Mouse (Mus musculus): Measurements from ENCODE around the gene Limch1.

Gene Limch1

DNA sequence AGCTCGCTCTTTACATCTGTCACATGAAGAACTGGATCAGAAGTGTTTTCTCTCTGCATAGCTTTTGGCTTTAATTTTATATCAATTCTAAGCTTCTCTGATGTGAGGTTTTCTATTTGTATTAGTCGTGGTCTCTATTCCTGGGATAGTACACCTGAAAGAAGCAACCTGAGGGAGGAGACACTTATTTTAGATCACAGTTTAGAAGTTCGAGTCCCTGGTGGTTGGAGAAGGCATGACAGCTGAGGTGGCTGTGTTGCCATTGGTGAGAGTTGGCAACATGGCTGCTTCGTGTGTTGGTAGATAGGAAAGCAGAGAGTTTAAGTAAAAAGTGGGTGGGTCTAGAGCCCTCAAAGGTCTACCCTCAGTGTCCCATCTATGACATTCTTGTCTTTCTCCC, 91.3 kb downstream of the Limch1 start:
- no peak for DNase-seq

DNA sequence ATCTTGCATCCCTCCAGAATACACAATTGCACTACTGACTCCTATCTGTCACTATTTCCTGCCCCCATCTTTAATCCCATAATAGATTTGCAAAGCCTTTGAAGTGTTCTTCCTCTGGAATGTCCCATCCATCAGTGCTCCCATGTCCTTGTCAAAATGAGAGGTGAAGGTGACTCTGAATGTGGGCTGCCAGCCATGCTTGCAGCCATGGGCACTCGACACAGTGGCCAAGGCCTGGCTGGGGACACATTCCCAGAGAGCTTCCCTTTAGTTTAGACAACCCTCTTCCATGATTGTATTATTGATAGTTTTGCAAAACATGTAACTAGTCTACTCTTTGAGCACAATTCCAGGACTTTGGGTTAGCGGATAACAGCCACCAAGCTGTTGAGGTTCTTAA, 96.3 kb downstream of the Limch1 start:
- no peak for DNase-seq

DNA sequence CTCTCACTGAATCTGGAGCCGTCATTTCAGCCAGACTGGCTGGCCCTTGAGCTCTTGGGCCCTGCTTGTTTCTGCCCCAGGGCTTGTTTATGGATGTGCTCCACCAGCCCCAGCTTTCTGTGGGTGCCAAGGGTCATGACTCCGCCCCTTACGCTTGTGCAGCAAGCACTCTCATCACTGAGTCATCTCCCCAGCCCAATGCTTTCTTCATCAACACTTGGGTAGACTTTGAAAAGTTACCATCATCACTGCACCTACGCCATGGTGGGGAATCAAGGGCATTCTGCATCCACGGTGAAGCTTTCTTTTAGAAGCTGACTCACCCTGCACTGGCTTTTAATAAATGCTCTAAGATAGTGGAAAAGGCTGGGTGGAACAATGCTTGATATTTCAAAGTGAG, 97.1 kb downstream of the Limch1 start:
- DNase-seq = no peak

DNA sequence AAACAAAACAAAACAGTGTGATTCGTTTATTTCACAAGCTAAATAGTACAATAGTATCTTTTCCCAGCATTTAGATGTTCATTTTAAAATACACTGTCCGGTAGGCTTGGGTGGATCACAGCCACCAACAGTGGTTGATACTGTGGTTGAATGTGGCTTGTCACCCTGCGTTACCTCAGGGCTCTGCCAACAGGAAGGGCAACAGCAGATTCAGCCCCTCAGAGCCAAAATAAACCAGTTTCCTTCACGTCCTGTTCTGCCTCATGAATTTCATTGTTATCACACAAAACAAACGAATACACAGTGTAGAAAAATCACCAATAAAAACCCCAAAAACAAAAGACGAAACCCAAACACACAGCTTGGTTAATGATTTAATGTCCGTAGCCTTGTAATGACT, 102.5 kb downstream of the Limch1 start:
- peak; percentile 48 to 72 for DNase-seq

DNA sequence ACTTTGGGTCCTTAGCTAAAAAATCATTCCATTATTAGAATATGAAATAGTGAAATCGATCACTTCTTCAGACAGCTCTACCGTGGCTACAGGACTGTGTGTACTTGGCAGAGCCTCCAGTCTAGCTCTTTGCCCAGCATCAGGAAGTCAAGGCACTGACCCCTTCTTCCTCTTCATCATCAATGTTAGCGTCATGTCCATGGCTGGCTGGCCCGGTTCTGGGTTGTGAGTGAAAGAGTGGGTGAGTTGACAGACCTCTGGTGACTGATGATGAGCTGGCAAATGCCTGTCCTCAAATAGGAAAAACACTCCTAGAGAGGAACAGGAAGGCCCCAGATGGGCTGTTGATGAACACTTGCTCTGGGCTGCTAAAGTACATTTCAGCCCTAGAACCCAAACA, 103.5 kb downstream of the Limch1 start:
- peak; percentile 38 to 78 for DNase-seq

DNA sequence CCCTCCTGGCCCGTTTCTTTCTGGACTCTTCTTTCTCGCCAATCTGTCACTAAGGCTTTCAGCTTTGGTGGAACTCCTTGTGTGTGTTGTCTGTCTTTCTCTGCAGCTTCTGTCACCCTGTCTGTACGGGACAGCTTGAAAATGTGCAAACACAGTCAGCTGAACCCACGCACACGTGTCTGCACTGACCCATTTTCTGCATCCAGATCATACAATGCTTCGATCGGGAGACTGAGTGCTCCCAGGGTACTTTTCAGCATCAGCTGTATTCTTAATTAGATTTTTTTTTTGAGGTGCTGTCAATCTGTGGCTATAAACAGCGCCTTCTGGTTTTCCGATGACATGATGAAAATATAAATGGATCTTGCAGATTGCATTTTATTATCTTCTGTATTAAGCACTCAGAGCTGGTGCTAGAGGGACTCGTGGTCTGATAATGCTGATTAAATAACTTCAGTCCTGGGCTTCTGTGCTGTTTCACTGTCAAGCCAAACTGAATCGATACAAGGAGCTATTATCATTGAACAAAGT, 105.2 kb downstream of the Limch1 start:
- DNase-seq = no peak

DNA sequence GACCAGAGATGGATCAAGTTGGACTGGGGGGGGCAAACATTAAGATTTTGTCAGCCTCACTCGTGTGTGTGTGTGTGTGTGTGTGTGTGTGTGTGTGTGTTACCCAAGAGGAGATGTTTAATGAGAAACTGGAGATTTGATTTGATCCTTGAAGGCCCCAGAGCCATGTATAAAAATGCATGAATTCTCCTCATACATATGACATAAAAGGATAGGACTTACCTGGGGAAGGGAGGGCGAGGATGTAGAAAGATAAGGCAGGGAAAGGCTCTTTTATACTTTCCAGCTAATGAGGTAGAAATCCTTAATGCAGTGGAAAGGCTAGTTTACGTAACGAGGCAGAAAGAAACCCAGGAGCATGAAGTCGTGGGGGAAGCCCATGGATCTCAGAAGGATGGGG, 106.1 kb downstream of the Limch1 start:
- DNase-seq = no peak

DNA sequence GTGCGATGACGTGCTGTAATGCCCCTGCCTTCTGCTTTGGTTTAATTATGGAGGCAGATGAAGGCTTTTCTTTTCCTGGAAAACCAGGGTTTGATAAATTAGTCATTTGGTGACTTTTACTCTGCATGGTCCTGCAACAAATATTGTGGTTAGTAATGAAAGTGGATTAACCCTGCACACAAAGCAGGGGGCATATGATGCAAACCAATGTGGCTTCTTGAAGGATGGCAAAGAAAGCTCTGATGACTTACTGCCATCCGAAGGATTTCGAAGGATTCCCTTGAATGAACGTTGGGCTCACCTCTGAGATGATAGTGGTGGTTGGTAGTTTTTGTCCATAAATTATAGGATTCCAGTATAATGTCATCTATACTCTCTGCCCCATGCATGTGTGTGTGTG, 108.6 kb downstream of the Limch1 start:
- no peak for DNase-seq

DNA sequence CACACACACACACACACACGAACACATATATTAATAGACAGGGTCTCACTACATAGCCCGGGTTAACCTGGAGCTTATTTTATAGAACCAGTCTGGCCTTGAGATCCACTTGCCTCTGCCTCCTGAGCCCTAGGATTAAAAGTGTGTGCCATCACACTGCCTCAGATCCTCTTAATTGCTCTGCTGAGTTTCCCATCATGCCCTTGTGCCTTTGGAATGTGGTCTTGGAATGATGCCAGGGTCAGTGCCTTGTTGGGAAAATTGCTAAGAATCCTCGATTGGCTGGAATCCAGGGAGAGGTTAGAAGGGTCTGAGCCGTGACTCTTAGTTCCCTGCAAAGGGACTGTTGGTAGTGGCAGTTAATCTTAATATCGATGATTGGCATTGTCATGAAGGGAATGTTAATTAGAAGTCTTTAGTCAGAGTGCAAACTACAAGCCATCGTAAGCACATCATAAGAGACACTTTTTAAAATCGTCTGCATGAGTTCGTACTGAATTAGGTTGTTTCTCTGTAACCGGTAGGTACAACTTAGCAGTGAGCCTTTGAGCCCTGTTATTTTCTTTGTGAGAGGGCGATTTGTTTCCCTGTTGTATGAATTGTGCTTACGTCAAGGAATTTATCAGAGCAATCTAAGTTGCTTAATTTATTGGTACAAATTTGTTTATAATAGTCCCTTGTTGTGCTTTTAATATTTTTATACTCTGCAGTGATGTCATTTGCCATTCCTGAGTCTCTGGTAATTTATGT, 109.9 kb downstream of the Limch1 start:
- peak; percentile 55 to 64 for DNase-seq

DNA sequence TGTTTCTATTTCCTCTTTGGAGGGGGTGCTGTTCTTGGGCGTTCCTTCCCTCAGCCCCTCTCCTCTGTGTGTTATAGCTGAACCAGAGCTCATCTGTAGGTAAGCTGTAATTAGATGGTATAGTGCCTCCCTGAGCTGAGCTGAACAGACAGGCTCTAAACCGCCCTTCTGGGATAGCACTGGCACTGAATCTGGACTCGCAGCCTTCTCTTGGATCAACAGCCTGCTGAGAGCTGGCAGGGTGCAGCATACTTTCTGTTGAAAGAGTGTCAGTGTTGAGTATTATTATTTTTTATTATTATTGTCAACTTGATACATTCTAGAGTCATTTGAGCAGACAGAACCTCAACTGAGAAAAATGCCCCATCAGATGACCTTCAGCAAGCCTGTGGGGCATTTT, 113.9 kb downstream of the Limch1 start:
- DNase-seq = no peak

DNA sequence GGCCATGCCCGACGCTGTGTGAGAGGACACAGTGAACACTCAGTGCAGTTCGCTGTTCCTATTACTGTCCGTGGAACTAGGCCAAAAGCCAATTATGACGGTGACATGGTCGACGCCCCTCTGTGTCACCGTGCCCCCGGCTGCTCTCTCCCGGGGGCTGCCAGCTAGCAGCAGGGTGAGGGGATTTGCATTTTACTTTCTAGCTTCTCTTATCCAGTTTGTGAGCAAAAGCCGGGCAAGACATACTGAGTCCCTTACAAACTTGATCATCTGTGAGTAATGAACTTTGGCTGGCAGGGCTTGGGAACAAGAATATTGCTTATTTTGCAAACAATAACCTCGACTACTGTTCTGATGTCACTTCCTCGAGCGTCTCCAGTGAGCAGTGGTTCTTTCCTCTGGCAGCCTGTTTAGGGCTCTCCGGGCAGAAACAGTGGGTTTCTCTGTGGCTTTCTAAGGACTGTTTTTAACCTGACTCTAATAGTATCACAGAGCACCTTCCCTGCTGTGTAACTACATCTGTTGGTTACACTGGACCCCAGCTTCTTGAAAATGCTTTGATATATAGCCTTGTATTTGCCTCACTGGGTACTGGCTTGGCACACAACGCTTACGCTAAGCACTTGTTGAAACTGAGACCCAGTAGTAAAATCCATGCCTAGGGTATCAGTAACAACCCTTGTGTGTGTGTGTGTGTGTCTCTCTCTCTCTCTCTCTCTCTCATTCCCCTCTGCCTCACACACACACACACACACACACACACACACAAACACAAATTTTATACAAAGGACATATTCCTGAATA, 115.8 kb downstream of the Limch1 start:
- peak in 1 of 2 experiments; percentile 26 for DNase-seq

DNA sequence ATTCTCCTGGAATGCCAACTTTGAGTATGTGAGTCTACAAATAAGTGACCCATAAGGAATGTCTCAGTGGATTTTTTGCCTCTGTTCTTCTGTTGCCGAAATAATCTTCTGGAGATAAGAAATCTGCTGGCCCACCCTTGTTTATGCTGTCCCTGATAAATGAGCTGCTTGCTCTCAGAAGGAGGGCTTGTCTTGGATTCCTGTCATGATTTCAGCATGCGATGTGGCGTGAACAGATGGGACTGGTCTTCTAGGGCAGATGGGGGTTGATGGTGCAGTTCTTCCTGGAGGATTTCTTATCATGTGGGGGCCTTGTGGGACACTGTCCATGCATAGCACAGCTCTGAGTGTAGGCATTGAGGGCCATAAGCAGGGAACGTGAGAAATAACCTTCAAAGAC, 116.5 kb downstream of the Limch1 start:
- no peak for DNase-seq

DNA sequence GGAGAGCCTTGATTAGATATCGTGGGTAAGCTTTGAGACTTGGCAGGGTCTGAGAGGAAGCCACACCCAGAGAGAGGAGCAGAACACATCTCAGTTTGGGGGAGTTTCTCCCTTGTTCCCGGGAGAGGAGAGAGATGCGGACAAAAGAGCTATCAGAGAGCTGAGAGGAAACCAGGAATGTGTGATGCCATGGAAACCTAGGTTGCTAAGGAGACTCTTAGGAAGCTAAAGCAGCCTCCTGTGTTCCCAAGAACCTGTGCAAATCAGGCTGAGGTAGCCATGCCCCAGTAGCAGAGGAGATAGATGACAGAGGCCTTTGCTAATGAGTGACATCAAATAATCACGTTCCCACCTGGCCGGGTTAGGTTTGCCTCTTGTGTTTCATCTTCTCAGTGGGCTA, 119.6 kb downstream of the Limch1 start:
- no peak for DNase-seq

DNA sequence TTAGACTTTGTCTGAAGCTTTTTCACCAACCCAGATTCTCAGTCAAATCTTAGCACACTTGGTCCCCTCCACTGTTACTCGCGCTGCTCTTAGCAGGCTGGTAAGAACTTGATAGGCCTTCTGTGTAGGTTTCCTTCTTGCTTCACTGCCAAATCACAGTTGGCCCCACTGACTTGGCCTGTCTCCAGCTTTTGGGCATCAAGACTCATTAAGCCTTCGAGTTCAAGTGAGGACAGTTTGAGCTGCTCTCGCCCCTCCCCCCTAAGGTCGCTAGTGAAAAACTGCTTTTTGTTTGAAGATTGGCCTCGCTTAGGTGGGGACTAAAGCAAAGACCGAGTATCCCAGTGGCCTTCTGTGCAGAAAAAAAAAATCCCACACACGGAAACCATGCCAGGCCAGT, 120.4 kb downstream of the Limch1 start:
- peak; percentile 57 to 74 for DNase-seq

DNA sequence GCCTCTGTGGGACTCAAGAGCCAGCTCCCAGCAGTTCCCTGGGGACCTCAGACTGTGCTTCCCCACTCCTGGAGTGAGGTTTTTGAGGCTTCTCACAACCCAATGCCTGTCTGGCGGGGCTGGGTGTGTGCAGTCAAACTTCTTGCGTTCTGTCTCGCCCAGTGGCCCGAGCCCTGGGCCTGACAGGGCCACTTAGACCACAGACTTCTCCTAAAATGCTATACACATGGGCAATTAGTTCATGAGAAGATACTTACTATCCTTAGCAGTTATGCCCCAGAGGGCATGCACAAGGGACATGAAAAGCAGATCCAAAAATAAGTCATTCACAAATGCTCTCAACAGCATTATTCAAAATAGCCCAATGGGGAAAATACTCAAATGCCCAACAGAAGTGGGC, 123.9 kb downstream of the Limch1 start:
- no peak for DNase-seq

DNA sequence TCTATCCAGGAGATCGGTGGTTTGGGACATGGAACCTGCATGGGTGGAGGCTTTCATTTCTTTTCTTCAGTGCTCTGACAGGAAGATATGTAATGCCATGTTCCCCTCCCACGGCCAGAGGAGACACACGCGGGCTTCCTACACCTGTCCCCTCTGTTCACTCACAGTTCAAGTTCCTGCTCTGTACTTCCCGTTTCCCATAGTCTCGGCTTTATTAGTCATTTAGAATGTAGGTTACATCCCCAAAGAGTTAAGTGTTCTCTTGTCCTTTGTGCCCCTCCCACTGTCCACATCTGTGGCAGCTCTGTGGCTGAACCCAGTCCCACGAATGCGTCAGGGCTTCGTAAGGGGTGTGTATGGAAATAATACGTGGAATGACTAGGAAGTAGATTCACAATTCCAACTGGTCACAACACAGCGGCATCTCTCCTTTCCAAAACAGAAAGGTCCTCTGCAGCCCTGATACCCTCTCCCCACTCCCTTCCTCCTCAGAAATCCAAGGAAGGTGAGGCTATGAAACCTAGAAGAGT, 126.0 kb downstream of the Limch1 start:
- DNase-seq = no peak

DNA sequence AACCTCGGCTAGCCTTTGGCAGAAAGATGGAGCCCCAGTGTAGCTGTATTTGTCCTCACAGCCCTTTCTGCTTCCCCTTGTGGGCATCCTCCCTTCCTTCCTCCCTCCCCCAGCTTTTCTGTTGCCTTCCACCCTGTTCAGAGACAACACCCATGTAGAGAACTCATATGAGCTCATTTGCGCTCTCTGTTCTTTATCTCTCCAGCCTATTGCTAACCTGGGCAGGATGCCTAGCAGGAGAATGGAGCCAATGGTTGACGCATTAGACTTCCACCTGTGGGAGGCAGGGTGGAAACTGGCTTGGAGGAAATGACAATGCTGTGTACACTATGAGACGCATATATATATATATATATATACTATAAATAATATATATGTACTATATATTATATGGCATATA, 126.4 kb downstream of the Limch1 start:
- DNase-seq = no peak

DNA sequence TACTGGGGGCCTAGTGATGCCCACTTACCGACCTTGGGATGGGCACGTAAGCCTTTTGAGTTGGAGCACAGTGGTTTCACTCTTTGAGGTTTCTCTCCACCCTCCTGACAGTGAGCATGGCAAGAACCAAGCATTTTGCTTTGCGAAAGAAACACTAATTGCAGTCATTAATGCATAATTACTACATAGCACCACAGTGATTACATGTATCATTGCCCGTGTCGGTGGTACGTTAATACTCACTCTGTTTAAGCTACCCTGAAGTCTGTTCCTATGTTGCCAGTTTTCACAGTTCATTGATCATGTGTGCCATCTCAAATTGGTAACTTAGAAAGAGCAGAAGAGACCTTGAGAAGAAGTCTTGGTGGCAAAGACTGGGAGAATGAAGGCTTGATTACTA, 127.1 kb downstream of the Limch1 start:
- no peak for DNase-seq

DNA sequence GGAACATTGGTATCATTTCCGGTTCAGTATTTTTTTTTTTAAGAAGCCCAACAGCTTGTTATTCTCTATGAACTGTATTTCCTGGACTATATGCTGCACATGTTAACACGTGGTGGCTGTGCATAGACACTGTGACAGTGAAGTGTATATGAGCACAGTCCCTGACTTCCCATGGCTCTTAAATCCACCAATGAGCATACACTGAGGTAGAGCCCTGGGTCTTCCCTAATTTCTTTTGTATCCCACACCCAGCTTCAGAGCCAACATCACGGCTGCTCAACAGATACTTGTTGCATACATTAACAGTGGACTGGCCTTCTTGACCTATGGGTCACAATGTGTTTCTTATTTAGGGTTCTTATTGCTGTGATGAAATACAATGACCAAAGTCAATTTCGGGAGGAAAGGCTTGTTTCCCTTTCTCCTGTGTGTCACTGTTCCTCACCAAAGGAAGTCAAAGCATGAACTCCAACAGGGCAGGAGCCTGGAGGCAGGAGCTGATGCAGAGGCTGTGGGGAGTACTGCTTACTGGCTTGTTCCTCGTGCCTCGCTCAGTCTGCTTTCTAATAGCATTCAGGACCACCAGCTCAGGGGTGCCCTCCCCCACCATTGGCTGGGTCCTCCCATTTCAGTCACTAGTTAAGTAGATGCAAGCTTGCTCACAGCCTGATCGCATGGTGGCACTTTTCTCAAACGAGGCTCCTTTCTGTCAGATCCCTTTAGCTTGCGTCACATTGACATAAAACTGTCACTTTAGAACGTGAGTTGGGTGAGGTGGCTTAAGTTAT, 130.6 kb downstream of the Limch1 start:
- DNase-seq = no peak

DNA sequence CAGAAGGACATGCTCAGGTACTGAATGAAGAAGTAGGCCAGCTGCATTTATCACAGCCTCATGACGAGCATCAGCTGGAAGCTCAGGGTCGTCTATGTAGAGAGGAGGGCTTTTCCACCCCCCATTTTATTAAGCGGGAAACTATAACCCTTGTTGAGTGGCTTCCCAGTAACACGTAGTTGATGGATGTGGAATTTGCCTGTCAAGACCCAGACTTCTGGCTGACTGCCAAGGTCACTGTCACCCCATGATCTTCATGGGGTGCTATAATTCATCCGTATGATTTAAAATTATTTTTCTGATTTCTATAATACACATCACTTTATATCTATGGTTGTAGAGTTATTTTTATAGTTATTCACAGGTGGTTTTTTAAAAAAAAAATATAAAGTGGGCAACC, 131.4 kb downstream of the Limch1 start:
- peak in 1 of 2 experiments; percentile 24 for DNase-seq

DNA sequence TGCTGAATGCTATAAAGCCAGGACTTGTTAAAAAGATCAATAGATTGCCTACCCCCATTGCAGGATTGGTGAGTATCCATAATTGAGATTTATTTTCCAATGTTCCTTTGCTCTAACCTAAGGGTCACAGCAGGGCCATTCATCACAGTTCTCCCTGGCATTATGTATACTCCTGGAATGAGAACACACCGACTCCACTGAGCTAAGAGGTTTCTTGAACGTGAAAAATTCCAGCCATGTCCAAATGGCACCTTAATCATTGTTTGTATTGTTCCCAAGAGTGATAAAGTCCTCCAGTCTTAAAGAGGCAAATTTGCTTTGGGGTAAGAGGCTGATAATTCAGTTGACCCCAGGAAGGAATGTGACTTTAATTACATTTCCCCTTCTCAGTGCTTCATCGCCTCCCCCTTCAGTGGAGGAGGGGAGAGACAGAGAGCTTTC, 136.3 kb downstream of the Limch1 start:
- DNase-seq = no peak

DNA sequence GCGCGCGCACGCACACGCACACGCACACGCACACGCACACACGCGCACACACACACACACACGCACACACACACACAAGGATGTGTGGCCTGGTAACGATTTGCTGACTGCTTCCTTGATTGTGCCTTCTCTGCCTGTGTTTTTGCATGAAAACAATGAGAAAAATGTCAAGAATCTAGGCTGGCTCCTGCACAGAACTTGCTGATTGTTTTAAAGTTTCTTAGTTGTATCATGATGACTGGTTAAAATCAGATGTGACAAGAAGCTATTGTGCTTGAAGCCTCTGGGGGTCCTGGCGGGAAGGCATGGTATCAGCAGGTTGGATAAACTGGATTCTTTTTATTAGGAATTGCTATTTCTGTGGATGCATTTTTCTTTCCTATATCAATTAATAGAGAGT, 137.1 kb downstream of the Limch1 start:
- DNase-seq = no peak

DNA sequence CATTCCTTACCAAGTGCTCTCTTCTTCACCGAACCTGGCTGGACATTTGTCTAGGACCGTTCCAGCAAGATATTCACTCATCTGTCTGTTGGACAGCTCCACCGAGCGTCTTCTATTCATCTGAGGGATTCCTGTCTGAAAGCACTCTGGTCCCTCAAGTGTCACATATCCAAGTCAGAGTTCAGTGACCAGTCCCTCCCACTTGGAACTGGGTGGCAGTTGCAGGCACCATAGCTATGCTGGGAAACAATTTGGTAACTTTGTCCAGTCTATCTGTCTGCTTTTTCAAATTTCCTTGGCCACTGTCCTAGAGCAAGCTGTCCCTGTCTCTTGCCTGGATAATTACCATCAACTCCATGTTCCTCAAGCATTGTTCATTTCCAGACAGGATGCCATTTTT, 138.9 kb downstream of the Limch1 start:
- no peak for DNase-seq

All from kidney, postnatal 25 days (tissue).